Mouse (Mus musculus) large intestine, adult 2 months (tissue): ENCODE results near the gene Akr1c19. TPM values are rescaled to one million over a fixed set of nuclear protein-coding genes. Genes with fewer than 3 reads are reported as not detected.
"Not testable (repeated sequence)": the region's sequence is repeated elsewhere in the genome, so short reads cannot be mapped to it uniquely, and the experiment has no call there.

ENCODE experiments used
- DNase-seq: peaks from one replicate; pipeline ENCODE4 v3.0.0-alpha.2; 2012; ENCODE audit warnings: low read depth, low spot score
- WGBS: fragments of 180-500 bp; shearing (Covaris S2); methylation state at CpG from one replicate; pipeline ENCODE4 v1.1.7; 2018; 5-methylcytosine and 5-hydroxymethylcytosine counted together
- polyA plus RNA-seq: library from polyadenylated mRNA; depleted of rRNA; stranded (reverse); fragments of >200 nt; gene quantifications from 2 replicates; pipeline ENCODE4 v1.2.3, GENCODE M21; 2012; rRNA removed

Akr1c19 gene
- 7.9 and 10.5 TPM in 2 replicates for polyA plus RNA-seq

GRCm38 (mm10) chr13:4228441-4228840 lies at the start of gene Akr1c19:
Akr1c19 (plus strand) TSS chr13:4228700.
- WGBS = 66% methylated on average over 1 of the region's 1 CpGs
- DNase-seq = no peak

DNA sequence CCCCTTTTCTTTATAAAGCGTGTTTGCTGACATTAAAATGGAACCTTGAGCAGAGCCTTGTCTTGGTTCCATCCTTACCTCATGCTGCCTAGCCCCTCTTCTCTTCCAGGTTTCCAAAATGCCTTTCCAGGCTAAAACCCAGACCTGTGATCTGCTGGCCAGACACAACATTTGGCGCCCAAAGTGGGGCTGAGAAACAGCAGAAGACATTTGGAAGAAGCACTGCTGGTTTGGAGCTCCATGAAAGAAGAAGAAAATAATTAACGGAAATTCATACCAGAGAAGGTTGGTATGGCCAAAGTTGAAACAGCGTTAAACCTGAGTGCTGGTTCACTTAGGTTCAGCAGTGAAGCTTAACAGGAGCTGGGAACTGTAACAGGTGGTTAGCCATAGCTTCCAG lies 47.2 kb upstream of the Akr1c19 start:
- not testable (repeated sequence) for DNase-seq
- 93% methylated on average over 4 of the region's 4 CpGs for WGBS

DNA sequence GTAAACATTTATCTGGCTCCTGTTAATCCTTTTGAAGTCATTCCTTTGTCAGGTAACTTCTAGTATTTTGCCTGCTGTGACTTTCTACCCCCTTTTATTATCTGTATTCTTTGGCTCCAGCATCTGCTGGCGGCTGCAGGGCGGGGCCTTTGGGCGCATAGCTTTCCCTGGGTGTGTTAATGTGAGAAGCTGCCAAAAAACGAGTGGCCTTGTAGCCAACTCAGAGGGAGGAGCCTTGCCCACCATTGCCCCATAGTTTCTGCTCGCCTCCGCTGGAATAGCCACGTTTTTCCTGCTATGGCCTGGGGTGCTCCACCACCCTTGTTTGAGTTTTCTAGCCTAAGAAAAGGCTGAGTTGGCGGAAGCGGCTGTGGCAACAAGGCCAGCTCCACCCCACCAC lies 45.4 kb upstream of the Akr1c19 start:
- 28% methylated on average over 9 of the region's 9 CpGs for WGBS

GRCm38 (mm10) chr13:4186641-4187411 lies 41.7 kb upstream of the Akr1c19 start:
- 51% methylated on average over 7 of the region's 7 CpGs for WGBS
- DNase-seq = not testable (repeated sequence)

More for the DNA sequence above, 45.4 kb upstream of the Akr1c19 start:
- DNase-seq = peak; percentile 58

GRCm38 (mm10) chr13:4188174-4188573 lies 40.3 kb upstream of the Akr1c19 start:
- no peak for DNase-seq
- WGBS = 54% methylated on average over 2 of the region's 2 CpGs

- DNase-seq = peak; percentile 87
- WGBS = 18% methylated on average over 3 of the region's 3 CpGs
These were observed 37.6 kb upstream of the Akr1c19 start, which contains the start of gene Akr1c13 for GRCm38 (mm10) chr13:4190904-4191303. Akr1c13 (plus strand) TSS chr13:4191150.

DNA sequence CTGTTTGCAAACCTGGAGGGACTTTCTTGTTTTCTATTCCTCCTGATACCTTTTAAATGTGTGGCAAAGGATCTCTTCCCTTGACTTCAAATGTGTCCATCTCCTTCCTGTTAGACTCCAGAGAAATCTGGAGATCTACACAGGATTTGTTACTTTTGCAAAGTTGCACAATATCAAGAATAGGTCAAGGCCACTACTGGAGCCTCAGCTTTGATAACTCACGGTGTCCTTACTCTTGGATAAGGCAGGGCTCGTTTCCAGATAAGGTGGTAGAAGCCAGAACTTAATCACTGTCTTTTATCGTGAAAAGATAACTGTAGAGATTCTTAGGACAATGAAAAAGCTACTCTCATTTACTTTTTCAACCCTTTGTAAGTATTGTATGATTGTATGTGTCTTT lies 36.0 kb upstream of the Akr1c19 start:
- 35% methylated on average over 3 of the region's 3 CpGs for WGBS
- DNase-seq = no peak

DNA sequence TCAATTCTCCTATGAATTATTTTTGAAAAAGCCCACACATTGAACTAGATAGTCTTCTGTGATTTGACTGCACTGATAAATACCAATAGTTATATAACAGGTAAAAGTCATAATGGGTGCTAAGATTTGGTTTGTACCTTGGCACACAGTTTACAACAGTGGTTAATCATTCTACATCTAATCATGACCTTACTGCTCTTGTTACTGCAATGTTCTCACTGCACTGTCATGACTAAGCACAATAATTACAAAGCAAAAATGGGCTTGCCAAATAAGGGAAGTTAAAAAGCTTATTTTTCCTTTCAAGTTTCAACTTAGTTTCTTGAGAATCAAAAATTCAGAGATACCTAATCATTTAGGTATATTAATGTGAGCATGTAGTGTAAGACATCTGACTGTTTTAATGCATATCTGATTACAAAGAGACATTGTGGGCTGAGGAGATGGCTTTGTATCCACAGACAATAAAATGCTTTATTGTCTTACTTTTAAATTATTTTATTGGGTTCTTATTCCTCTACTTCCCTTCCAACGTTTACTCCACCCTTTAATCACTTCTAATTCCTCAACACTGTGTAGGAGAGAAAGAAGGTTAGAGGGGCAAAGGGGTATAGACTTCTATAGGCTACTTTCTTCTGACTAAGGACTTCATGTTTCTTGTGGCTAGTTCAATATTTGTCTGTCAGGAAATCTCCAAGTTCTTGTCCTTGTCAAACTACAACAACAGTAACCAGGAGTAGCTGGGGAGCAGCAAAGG lies 22.2 kb upstream of the Akr1c19 start:
- DNase-seq = peak; percentile 64

DNA sequence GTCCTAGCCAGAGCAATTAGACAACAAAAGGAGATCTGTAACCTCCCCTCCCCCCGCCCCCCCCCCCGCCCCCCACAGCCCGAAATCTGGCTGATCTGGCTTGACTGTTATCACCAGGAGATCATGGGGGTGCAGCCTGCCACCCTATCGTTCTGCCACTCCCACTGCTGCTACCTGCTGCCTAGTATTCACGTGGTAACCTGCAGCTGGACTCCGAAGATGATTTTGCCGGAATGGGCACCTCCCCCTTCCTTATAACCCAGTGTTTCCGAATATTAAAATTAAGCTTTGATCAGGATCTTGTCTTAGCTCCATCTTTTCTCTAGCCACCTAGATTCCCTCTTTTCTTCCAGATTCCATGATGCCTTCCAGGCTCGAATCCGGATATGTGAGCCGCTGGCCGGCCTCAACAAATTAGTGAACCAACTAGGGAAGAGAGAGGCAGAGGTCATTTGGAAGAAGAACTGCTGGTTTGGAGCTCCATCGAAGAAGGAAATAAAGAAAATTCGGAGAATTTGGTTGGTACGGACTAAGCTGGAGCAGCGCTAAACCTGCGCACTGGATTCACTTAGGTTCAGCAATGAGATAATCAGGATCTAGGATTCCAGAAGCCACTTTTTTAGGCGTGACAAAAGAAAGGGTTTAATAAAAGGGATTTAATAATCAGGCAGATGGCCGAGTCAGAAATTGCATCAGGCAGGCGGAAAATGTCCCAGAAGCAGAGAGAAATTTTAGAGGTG lies 16.8 kb upstream of the Akr1c19 start:
- no peak for DNase-seq
- 89% methylated on average over 20 of the region's 20 CpGs for WGBS

More for the DNA sequence above, 22.2 kb upstream of the Akr1c19 start:
- WGBS = 9% methylated on average over 1 of the region's 1 CpGs

GRCm38 (mm10) chr13:4212309-4212708 lies 16.2 kb upstream of the Akr1c19 start:
- 84% methylated on average over 3 of the region's 3 CpGs for WGBS
- DNase-seq = no peak

GRCm38 (mm10) chr13:4215496-4215895 lies 13.0 kb upstream of the Akr1c19 start:
- 89% methylated on average over 1 of the region's 1 CpGs for WGBS
- not testable (repeated sequence) for DNase-seq

- WGBS = 84% methylated on average over 8 of the region's 8 CpGs
- DNase-seq = no peak
These were observed 2.5 kb downstream of the Akr1c19 start for GRCm38 (mm10) chr13:4230841-4231623.

DNA sequence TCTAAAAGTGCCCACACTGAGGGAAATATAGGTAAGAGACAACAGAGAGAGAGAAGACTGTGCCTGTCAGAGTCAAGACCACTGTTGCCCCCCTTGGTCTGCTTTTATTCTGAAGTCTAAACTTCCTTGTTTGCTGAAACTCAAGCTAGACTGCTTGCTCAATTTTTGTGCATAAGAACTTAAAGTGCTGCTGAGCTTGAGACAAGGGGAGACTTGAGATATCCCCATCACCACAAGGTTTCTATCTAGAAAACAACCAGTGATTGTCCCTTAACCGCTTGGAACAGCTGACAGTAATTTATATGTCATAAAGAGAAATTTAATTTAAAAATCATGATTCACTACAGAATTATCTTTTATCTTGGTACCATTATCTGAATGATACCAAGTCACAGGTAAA lies 4.6 kb downstream of the Akr1c19 start:
- WGBS = 34% methylated on average over 1 of the region's 1 CpGs
- no peak for DNase-seq

DNA sequence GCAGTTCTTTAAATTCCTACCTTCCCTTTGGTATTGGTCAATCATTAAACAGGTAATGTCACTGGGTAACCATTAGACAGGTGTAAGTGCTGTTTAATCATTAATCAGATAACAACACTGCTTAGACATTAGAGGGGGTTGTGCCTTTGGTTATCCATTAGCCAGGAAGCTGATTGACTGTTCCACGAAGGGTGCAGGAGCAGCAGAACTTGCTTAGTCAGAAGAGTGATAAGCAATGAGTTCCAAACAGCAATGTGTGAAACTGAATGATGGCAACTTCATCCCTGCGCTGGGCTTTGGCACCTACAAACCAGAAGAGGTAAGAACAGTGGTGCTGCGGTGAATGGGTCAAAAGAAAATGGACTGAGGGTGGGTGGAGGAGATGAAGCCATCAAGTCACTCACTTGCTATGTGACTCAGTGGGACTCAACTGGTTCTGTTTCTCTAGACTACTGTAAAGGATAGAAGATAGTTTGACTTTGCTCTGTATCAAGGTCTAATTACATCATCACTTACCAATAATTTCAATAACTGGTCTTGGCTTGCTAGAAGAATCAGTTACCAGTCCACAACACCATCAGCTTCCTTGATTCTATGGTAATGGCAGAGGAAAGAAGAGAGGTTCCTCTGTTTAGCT lies 5.2 kb downstream of the Akr1c19 start:
- WGBS = 28% methylated on average over 3 of the region's 3 CpGs
- DNase-seq = peak; percentile 93

GRCm38 (mm10) chr13:4244861-4245559 lies 16.5 kb downstream of the Akr1c19 start:
- no peak for DNase-seq
- 5% methylated on average over 13 of the region's 13 CpGs for WGBS

- no peak for DNase-seq
- whole genome bisulfite sequencing = 83% methylated on average over 3 of the region's 3 CpGs
These were observed 20.8 kb downstream of the Akr1c19 start for GRCm38 (mm10) chr13:4249347-4249746.

DNA sequence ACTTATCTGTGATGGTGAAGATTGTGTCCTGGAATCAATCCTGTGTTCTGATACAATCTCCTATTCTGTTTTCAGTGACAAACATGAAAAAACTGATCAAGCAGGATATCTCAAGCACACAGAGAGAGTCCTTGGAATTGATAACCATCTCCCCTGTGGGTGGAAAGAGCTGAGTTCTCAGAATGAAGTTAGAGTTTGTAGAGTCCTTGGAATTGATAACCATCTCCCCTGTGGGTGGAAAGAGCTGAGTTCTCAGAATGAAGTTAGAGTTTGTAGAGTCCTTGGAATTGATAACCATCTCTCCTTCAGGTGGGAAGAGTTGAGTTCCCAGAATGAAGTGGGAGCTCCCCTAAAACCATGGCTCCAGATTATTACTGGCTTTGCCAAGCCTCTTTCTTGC lies 28.4 kb downstream of the Akr1c19 start:
- DNase-seq = not testable (repeated sequence)

GRCm38 (mm10) chr13:4257349-4257748 lies 28.8 kb downstream of the Akr1c19 start:
- 58% methylated on average over 6 of the region's 6 CpGs for WGBS

More at GRCm38 (mm10) chr13:4257349-4257748, 28.8 kb downstream of the Akr1c19 start:
- DNase-seq = no peak
